Mouse (Mus musculus) liver, embryonic 13.5 days (tissue): ENCODE results near the gene Pgf. TPM values are rescaled to one million over a fixed set of nuclear protein-coding genes. Genes with fewer than 3 reads are reported as not detected.

Experiments
- polyA plus RNA-seq: library from polyadenylated mRNA; unstranded; fragments of >200 nt; fragmentation: Nextera tagmentation; extraction: Ambion mirVana; gene quantifications from 2 replicates; pipeline ENCODE4 v1.2.1, GENCODE M21; 2015

Gene Pgf
- polyA plus RNA-seq, 1 experiment from 2014 or later: 0.50 TPM

Other genes starting within 250 kb of the Pgf start
- 132 and 134 TPM in 2 replicates for gene Fcf1, start 206.9 kb downstream of the Pgf start, polyA plus RNA-seq
- 13.3 and 16.9 TPM in 2 replicates for gene Arel1, start 206.9 kb downstream of the Pgf start, polyA plus RNA-seq
- 9.2 TPM in 2 replicates for gene Ylpm1, start 181.5 kb downstream of the Pgf start, polyA plus RNA-seq
- 3.0 and 3.1 TPM in 2 replicates for gene Prox2, start 67.0 kb downstream of the Pgf start, polyA plus RNA-seq
- gene Dlst, start 67.0 kb downstream of the Pgf start, polyA plus RNA-seq: 80.7 and 93.4 TPM in 2 replicates
- 0.73 and 0.74 TPM in 2 replicates for gene Rps6kl1, start 26.5 kb downstream of the Pgf start, polyA plus RNA-seq
- gene Eif2b2, start 41.7 kb upstream of the Pgf start, polyA plus RNA-seq: 49.4 and 49.9 TPM in 2 replicates
- 2.8 and 3.0 TPM in 2 replicates for gene Mlh3, start 92.8 kb upstream of the Pgf start, polyA plus RNA-seq
- gene Acyp1, start 110.6 kb upstream of the Pgf start, polyA plus RNA-seq: 66.3 and 71.4 TPM in 2 replicates
- 0.12 and 0.14 TPM in 2 replicates for gene Zc2hc1c, start 110.8 kb upstream of the Pgf start, polyA plus RNA-seq
- 5.0 and 6.1 TPM in 2 replicates for gene Nek9, start 161.6 kb upstream of the Pgf start, polyA plus RNA-seq
- gene Tmed10, start 197.1 kb upstream of the Pgf start, polyA plus RNA-seq: 175 and 191 TPM in 2 replicates